Mouse (Mus musculus) frontal cortex, postnatal 25 days (tissue): Measurements from ENCODE around the gene Ferd3l.

Experiments used
- DNase-seq, 2 experiments: peaks; one replicate each; pipeline ENCODE4 v3.0.0; 2022; ENCODE audit warnings: low spot score in 2 of 2

Gene Ferd3l

DNA sequence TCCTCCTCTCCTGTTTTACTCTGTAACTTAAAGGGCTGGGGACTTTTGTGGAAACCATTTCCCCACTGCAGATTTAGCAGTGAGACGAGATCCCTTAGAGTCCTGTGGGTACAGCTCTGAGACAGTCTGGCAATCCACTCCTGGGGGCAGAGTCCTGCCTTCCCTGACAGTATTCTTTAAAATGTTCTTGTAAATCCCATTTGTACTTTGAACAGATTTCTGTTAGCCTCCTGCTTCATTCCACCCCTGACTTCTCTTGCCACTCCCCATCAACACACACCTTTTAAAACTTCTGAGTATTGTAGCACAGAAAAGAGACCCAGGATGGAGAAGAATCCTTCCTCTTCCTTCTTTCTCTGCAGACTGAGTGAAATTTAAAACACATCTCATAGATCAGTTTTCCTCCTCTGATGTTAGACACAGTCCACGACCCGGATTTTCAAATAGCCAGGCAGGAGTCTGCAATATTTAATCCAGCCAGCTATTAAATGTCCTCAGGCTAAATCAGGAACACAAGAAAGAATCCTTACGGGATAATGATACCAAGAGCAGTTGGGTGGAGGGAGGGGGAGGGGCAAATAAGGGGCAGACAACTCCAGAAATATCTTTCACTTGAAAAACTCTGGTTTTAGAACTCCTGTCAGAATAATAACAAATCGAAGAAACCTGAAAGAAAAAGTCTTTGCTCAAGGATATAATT lies 37.6 kb downstream of the Ferd3l start:
- no peak for DNase-seq

DNA sequence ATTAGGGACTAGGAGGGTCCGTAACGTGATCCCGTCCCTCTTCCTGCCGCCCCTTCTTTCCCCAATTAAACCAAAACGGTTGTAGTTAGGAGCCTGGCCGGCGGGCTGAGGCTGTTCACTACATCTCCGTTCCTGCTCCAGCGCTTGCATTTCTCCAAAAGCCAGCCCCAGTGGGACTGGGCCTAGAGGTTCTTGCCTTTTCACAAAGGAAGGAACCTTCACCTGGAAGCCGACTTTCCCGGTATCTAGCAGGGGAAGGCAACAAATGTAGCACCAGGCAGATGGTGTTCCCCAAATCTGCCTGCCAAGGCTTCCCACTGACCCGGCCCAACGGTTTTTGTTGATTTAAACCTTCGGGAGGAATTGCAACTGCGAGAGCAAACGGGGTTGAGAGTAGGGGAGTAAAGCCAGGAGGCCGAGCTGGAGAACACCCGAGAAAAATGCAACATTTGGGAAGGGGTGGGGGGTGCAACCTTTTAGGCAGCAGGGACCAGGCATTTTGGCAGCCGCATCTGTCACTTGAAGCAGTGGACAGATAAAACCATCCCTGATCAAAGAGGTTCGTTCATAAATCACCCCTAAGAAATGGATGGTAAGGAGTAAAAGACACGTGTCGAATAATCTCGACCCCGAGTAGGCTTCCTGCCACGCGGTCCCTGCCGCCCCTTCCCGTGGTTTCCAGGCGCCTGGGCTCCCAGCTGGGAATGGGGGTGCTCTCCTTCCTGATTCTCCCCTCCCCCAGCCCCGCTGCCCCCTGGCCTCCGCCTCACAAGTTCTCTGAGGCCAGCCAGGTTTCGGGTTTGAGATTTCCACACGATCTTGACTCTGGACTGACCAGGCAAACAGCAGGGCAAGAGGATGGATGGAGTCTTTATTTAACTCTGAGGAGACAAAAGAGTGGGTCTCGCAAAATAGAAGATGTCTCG lies 38.5 kb downstream of the Ferd3l start:
- DNase-seq, result no peak

DNA sequence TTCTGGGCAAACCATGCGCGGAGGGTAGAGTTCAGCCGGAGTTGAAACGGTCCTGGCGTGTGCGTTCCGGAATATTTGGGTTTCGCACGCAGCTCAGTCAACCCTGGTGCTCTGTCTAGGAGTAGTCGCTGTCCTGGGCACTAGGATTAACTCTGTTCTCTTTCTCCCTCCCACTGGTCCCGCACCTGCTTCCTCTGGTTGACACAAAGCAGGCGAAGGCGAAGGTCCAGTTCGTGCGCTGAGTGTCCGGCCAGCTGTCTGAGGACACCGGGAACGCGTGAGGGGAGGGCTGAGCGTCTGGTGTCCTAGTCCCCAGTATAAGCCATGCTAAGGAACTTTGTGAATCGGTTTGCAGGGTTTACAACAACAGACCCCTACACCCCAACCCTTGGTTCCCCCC lies 39.3 kb downstream of the Ferd3l start:
- DNase-seq, result no peak

DNA sequence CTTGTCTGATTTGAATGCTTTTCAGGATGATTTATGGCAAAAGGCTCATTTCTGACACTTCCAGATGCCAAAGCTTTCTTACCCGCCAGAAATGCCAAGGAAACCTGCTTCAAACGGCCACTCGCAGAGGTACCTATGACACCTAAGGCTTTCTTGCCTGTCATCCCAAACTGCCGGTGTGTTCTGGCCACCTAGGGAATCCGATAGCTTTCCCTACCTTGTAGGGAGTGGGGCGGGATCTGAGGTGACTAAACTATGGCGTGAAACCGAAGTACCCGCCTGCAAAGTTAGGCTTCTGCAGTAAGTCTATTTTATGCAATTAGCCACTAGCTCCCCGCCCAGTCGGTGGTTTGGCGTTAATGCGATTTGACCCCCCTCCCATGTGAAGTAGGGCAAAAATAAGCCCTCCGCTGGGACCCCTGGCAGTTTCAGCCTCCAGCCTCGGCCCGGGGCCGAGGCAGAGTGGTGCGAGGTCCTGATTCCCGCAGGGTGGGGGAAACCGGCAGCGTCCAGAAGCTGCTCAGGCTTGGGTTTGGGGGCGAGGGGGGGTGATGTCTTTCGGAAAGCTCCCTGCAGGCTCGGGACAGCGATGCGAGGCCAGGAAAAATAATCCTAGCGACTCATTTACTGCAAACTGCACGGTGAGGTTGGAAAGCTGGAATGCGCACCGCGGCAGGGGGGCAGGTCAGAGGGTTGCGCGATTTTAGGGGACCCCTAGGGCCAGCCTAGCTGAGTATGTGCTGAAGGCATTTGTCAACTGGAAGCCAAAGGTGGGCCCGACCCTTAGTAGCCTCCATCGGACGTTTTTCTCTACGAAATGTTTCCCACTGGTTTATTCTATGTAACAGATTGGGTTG lies 40.0 kb downstream of the Ferd3l start:
- no peak for DNase-seq

- DNase-seq, result no peak
Observed at GRCm38 (mm10) chr12:33968898-33969178, 40.6 kb downstream of the Ferd3l start.
